Mouse (Mus musculus) lung, embryonic 14.5 days (tissue): ENCODE measurements around the gene Tbcb. TPM values are rescaled to one million over a fixed set of nuclear protein-coding genes. Genes with fewer than 3 reads are reported as not detected.

ENCODE experiments used
- ATAC-seq: fragments of 200-750 bp; cut with Nextera tagmentation; 2 replicates; pipeline ENCODE4 v1.8.0; 2017; ENCODE audit warnings: mild to moderate bottlenecking, moderate TSS enrichment, moderate library complexity; ENCODE audit not compliant: insufficient read depth
- DNase-seq: peaks from one replicate; pipeline ENCODE4 v3.0.0-alpha.2; 2015
- H3K27ac ChIP-seq: fragments of 300-500 bp; sonication (generic); 2 replicates; pipeline ENCODE4 v1.5.1; 2014; ENCODE audit warnings: low read depth, mild to moderate bottlenecking, moderate library complexity
- H3K27me3 ChIP-seq: fragments of 300-500 bp; sonication (generic); 2 replicates; pipeline ENCODE4 v1.6.1; 2014; ENCODE audit warnings: low read length, control low read depth; ENCODE audit not compliant: insufficient read depth
- H3K36me3 ChIP-seq: fragments of 300-500 bp; sonication (generic); 2 replicates; pipeline ENCODE4 v1.6.1; 2014; ENCODE audit warnings: control low read depth; ENCODE audit not compliant: insufficient read depth
- H3K4me1 ChIP-seq: fragments of 300-500 bp; sonication (generic); 2 replicates; pipeline ENCODE4 v1.6.1; 2014; ENCODE audit warnings: antibody characterized with exemption, control low read depth; ENCODE audit not compliant: insufficient read depth
- H3K4me2 ChIP-seq: fragments of 300-500 bp; sonication (generic); 2 replicates; pipeline ENCODE4 v1.6.1; 2014; ENCODE audit warnings: mild to moderate bottlenecking
- H3K4me3 ChIP-seq: fragments of 300-500 bp; sonication (generic); 2 replicates; pipeline ENCODE4 v1.5.1; 2014; ENCODE audit warnings: low read depth, low read length
- H3K9ac ChIP-seq: fragments of 300-500 bp; sonication (generic); 2 replicates; pipeline ENCODE4 v1.6.1; 2014
- H3K9me3 ChIP-seq: fragments of 300-500 bp; sonication (generic); 2 replicates; pipeline ENCODE4 v1.6.1; 2016; ENCODE audit warnings: low read depth, low read length, control low read depth
- CTCF ChIP-seq: IDR thresholded peaks from 2 replicates; pipeline ENCODE4 v1.5.1; 2016; ENCODE audit warnings: antibody characterized with exemption, low read depth
- WGBS: fragments of 180-500 bp; shearing (Covaris S2); extraction: QIAGEN DNeasy Blood & Tissue Kit; methylation state at CpG from one replicate; pipeline ENCODE4 v1.1.7; 2014; 5-methylcytosine and 5-hydroxymethylcytosine counted together
- polyA plus RNA-seq: library from polyadenylated mRNA; unstranded; fragments of >200 nt; fragmentation: Nextera tagmentation; extraction: Ambion mirVana; gene quantifications from 2 replicates; pipeline ENCODE4 v1.2.1, GENCODE M21; 2014

The Tbcb gene
- polyA plus RNA-seq, 1 experiment from 2014 or later = 182 TPM

DNA sequence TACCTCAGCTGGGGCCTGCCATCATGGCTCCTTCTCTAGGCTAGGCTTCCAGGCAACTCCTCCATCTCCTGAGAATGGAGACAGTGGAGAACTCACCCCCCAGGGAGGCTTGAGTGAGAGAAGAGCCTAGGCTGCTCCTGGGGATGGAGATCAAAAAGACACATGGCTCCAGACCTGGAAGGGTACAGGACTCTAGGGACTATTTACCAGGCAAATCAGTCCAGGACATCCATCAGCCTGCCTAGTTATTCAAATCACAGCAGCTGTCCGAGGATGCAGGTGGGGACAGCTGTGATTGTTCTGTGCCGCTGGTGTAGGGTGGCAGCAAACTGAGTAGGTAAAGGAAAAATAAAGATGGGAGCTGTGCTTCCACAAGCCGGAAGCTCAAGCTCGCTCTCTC lies 3.6 kb upstream of the Tbcb start, which contains the start of gene Ovol3:
Gene Ovol3, minus strand, starts transcription at position 101 of the 400 bp plus-strand sequence.
- peaks cover 4% of the 10 kb centered on the region; the same call in 1 of the 2 replicates for H3K4me1 ChIP-seq
- WGBS = 83% methylated on average over 4 of the region's 4 CpGs
- H3K4me2 ChIP-seq = no peak within 1 kb of the TSS
- no peak within 1 kb of the TSS for H3K27ac ChIP-seq
- no peaks in the 10 kb centered on the region for H3K9me3 ChIP-seq
- no peak for DNase-seq
- no peaks in the 10 kb centered on the region for H3K27me3 ChIP-seq
- no peak within 1 kb of the TSS for H3K4me3 ChIP-seq
- ATAC-seq = no peak
- no peak within 1 kb of the TSS for H3K9ac ChIP-seq
- TF ChIP-seq CTCF = no peak
- peaks cover 27% of the 10 kb centered on the region; the same call in 1 of the 2 replicates for H3K36me3 ChIP-seq

- Histone ChIP-seq H3K36me3 (peaks cover 22% of the 10 kb centered on the region; the same call in 1 of the 2 replicates), H3K4me1 (peaks cover 4% of the 10 kb centered on the region; the same call in 1 of the 2 replicates), H3K9ac (no peak overlapping the region), H3K9me3 (no peaks in the 10 kb centered on the region), H3K27me3 (no peaks in the 10 kb centered on the region), H3K4me2 (no peak overlapping the region), H3K4me3 (no peak overlapping the region), H3K27ac (no peak overlapping the region)
- no peak for TF ChIP-seq CTCF
- 88% methylated on average over 8 of the region's 8 CpGs for WGBS
- no peak for ATAC-seq
- no peak for DNase-seq
Observed at GRCm38 (mm10) chr7:30235091-30235490, 3.0 kb upstream of the Tbcb start.

DNA sequence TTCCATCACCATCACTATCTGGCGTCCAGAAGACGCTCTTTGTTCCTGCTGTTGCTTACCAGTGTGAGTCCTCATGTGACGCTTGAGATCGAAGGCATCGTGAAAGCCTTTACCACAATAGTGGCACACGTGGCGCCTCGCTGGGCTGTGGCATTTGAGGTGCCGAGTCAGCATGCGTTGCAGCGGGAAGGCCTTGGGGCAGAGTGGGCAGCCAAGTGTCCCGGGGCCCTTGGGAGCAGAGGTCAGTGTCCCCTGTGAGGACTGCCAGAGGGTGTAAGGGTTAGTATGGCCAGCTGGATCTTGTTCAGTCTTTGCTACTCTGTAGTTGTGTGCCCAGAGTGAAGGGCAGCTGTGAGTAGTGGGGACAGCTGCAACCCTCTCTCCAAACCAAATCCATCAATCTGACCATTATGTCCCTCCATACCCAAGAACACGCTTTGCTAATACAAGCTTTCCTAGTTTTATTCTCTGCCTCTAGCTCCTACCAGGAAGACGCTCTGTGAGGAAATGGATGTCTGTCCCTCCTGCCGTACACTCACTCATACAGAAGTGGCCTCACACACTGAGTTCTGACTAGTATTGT lies 2.3 kb upstream of the Tbcb start:
- no peak for TF ChIP-seq CTCF
- Histone ChIP-seq H3K4me2 (no peak overlapping the region), H3K27ac (no peak overlapping the region), H3K4me3 (no peak overlapping the region), H3K9me3 (no peaks in the 10 kb centered on the region), H3K27me3 (no peaks in the 10 kb centered on the region), H3K9ac (no peak overlapping the region), H3K36me3 (peaks cover 18% of the 10 kb centered on the region; the same call in 1 of the 2 replicates), H3K4me1 (peaks cover 4% of the 10 kb centered on the region; the same call in 1 of the 2 replicates)
- no peak for ATAC-seq
- DNase-seq = no peak
- 90% methylated on average over 15 of the region's 15 CpGs for WGBS

- no peak for ATAC-seq
- Histone ChIP-seq H3K4me2 (peak overlapping the region; percentile 85), H3K27me3 (no peaks in the 10 kb centered on the region), H3K9me3 (no peaks in the 10 kb centered on the region), H3K9ac (peak overlapping the region; percentile 26; the same call in 1 of the 2 replicates), H3K4me3 (peak overlapping the region; percentile 73), H3K36me3 (peaks cover 20% of the 10 kb centered on the region; the same call in 1 of the 2 replicates), H3K27ac (no peak overlapping the region), H3K4me1 (peaks cover 4% of the 10 kb centered on the region; the same call in 1 of the 2 replicates)
- TF ChIP-seq CTCF = no peak
- 85% methylated on average over 20 of the region's 20 CpGs for WGBS
- no peak for DNase-seq
Observed at GRCm38 (mm10) chr7:30233387-30233786, 1.3 kb upstream of the Tbcb start.

DNA sequence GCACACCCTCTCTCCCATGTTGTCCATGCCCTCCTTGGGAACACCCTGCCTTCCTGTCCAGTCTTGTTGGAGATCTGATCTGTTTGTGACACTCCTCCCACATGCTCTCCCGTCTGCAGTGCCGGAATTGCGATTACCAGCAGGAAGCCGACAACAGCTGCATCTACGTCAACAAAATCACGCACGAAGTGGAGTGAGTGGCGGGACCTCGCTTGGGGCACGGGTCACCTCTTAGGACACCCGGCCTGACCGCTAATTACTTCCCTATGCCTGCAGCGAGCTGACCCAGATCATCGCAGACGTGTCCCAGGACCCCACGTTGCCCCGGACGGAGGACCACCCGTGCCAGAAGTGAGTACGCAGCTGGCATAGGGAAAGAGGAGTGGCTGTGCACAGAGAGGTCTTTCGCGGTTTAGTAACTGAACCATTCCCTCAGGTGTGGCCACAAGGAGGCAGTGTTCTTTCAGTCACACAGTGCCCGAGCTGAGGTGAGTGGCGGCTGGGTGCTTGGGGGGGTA lies 618 bp upstream of the Tbcb start:
- Histone ChIP-seq H3K27me3 (no peaks in the 10 kb centered on the region), H3K36me3 (peaks cover 20% of the 10 kb centered on the region; the same call in 1 of the 2 replicates), H3K9ac (peak overlapping the region; percentile 76), H3K27ac (peak overlapping the region; percentile 95), H3K4me3 (peak overlapping the region; percentile 73), H3K4me1 (peaks cover 4% of the 10 kb centered on the region; the same call in 1 of the 2 replicates), H3K4me2 (peak overlapping the region; percentile 85), H3K9me3 (no peaks in the 10 kb centered on the region)
- whole genome bisulfite sequencing = 3% methylated on average over 24 of the region's 24 CpGs
- TF ChIP-seq CTCF = peak; percentile 69
- DNase-seq (peak; percentile 79), ATAC-seq (peak; percentile 16)

GRCm38 (mm10) chr7:30231328-30231668 lies 774 bp downstream of the Tbcb start:
- H3K4me1 ChIP-seq = peaks cover 4% of the 10 kb centered on the region; the same call in 1 of the 2 replicates
- TF ChIP-seq CTCF = no peak
- no peaks in the 10 kb centered on the region for H3K27me3 ChIP-seq
- under 1% methylated on average over 16 of the region's 16 CpGs for WGBS
- H3K27ac ChIP-seq = no peak overlapping the region
- no peaks in the 10 kb centered on the region for H3K9me3 ChIP-seq
- DNase-seq = peak; percentile 35
- peak overlapping the region; percentile 73 for H3K4me3 ChIP-seq
- H3K4me2 ChIP-seq = peak overlapping the region; percentile 85
- peak overlapping the region; percentile 76 for H3K9ac ChIP-seq
- peak; percentile 18 for ATAC-seq
- peaks cover 34% of the 10 kb centered on the region for H3K36me3 ChIP-seq

GRCm38 (mm10) chr7:30224206-30224605 lies 7.9 kb downstream of the Tbcb start:
- H3K9ac ChIP-seq = no peak overlapping the region
- H3K27ac ChIP-seq = no peak overlapping the region
- H3K4me1 ChIP-seq = no peaks in the 10 kb centered on the region
- ATAC-seq (no peak), DNase-seq (no peak)
- no peaks in the 10 kb centered on the region for H3K9me3 ChIP-seq
- H3K4me2 ChIP-seq = no peak overlapping the region
- TF ChIP-seq CTCF = no peak
- no peak overlapping the region for H3K4me3 ChIP-seq
- H3K36me3 ChIP-seq = peaks cover 46% of the 10 kb centered on the region
- H3K27me3 ChIP-seq = no peaks in the 10 kb centered on the region
- WGBS = 91% methylated on average over 12 of the region's 12 CpGs
